Mouse (Mus musculus) cerebellum, adult 2 months (tissue): ENCODE measurements at regions not wholly inside any gene's neighbourhood (a gene's known extent, or its start where the extent isn't known, plus 50 kb on each side); places are given as distances from the start of the nearest gene placed in this dataset.
"Not testable (repeated sequence)": the region's sequence is repeated elsewhere in the genome, so short reads cannot be mapped to it uniquely, and the experiment has no call there.

Source experiments
- DNase-seq, 2 experiments: peaks; one replicate each; pipeline ENCODE4 v3.0.0; 2021
- H3K27ac ChIP-seq: fragments of 200-500 bp; 2 replicates; pipeline ENCODE4 v1.5.1; 2012; ENCODE audit warnings: low read length, control low read depth, inconsistent platforms; ENCODE audit not compliant: insufficient read depth
- H3K27me3 ChIP-seq: fragments of 200-500 bp; 2 replicates; pipeline ENCODE4 v1.6.1; 2012; ENCODE audit warnings: inconsistent platforms, mild to moderate bottlenecking, low read length, moderate library complexity; ENCODE audit not compliant: control insufficient read depth, insufficient read depth
- H3K4me1 ChIP-seq: fragments of 200-500 bp; 2 replicates; pipeline ENCODE4 v1.6.1; 2011; ENCODE audit warnings: low read length; ENCODE audit not compliant: control insufficient read depth, insufficient read depth
- H3K4me3 ChIP-seq: fragments of 200-500 bp; replicated peaks from 2 replicates; pipeline ENCODE3; 2011; ENCODE audit warnings: mild to moderate bottlenecking, low read depth, low read length, control low read depth; ENCODE audit not compliant: insufficient read depth
- CTCF ChIP-seq: fragments of 200-500 bp; IDR thresholded peaks from 2 replicates; pipeline ENCODE4 v1.5.1; 2011; ENCODE audit warnings: low read depth, mild to moderate bottlenecking, control low read depth, low read length, moderate library complexity, borderline replicate concordance; ENCODE audit not compliant: insufficient read depth
- POLR2A ChIP-seq: fragments of 200-500 bp; IDR thresholded peaks from 2 replicates; pipeline ENCODE4 v1.6.1; 2011; ENCODE audit warnings: low read length, control low read depth, borderline replicate concordance; ENCODE audit not compliant: insufficient read depth
- WGBS: fragments of 180-500 bp; shearing (Covaris S2); methylation state at CpG from one replicate; pipeline ENCODE4 v1.1.7; 2018; 5-methylcytosine and 5-hydroxymethylcytosine counted together

DNA sequence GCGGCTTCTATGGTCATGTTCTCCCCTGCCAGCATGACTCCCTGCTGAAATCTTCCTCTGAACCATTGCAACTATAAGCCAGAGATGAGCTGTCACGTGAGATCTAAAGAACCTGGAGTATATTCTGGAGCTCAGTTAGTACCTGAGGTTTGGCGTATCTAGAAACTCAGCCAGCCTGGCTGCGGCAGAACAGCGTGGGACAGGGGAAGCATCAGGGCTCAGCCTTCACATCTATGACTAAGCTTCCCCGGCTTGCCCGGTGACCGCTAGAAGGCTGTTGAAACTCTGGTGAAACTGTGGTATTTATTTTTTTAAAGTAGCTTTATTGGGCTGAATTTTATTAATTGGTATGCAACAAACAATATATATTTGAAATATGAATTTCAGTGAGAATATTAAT is 134.3 kb downstream of the Dll1 start:
- TF ChIP-seq CTCF = no peak
- no peak for TF ChIP-seq POLR2A
- H3K27me3 ChIP-seq = no peaks in the 10 kb centered on the region
- no peak for DNase-seq
- H3K27ac ChIP-seq = no peak overlapping the region
- whole genome bisulfite sequencing = 85% methylated on average over 8 of the region's 8 CpGs
- no peak overlapping the region for H3K4me3 ChIP-seq
- H3K4me1 ChIP-seq = no peaks in the 10 kb centered on the region

DNA sequence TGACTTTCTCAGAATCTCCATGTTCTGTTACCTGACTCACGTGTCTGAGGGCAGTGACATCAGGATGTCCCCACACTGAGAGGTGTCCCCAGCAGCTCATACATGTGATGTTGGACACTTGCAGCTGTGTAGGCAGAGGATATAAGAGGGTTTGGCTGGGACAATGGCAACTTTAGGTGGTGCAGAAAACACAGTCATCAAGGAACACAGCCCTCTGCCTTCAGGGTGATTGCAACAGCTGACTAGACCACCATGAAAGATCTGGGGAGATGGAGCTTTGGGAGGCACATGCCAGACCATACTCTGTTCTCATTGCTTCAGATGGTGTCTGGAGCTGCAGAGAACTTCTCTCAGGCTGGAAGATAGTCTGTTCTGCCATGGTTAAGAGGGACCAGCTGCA is 135.2 kb downstream of the Dll1 start:
- WGBS = 79% methylated on average over 1 of the region's 1 CpGs

DNA sequence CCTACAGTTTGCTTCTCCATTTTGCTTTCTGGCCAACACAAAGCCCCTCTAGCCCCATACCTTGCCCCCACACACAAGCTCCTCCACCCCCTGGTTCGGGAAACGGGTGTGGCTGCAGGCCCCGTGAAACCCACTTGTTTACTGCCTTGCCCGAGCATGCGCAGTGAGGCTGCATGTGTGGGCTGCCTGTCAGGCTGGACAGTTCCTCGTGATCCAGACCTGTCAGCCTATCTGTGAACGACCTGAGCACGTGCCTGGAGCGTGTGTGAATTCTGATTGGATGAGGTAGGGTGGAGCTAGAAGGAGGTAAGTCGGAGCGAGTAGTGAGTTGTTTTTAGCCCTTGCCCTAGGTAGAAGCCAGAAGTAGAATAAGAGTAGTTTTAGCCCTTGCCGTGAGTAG is 136.0 kb downstream of the Dll1 start:
- whole genome bisulfite sequencing = 81% methylated on average over 12 of the region's 12 CpGs
- not testable (repeated sequence) for H3K27ac ChIP-seq, H3K27me3 ChIP-seq, H3K4me3 ChIP-seq, DNase-seq, H3K4me1 ChIP-seq

More for the DNA sequence above, 135.2 kb downstream of the Dll1 start:
- TF ChIP-seq POLR2A (no peak), CTCF (no peak)
- H3K27me3 ChIP-seq = no peaks in the 10 kb centered on the region
- H3K4me1 ChIP-seq = no peaks in the 10 kb centered on the region
- H3K4me3 ChIP-seq = no peak overlapping the region
- DNase-seq = no peak
- H3K27ac ChIP-seq = no peak overlapping the region

DNA sequence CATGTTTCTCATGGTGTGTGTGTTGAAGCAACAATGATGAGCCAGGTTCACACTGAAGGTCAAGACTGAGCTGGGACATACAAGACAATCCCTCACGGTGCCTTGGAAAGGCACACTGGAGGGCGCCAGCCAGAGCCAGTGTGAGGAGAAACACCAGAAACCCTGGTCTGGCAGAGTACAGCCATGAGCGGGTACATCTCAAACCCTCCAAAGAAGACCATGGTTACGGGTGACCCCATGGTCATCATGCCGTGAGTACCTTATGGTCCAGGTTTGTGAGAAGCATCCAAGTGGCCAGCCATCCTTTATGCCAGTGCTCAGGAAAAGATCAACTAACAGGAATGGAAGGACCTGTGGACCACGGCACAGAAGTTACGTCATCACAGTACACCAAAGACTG is 136.7 kb downstream of the Dll1 start:
- no peak for DNase-seq
- WGBS = 93% methylated on average over 7 of the region's 7 CpGs
- Histone ChIP-seq H3K4me3 (no peak overlapping the region), H3K27me3 (no peaks in the 10 kb centered on the region), H3K4me1 (no peaks in the 10 kb centered on the region), H3K27ac (no peak overlapping the region)
- TF ChIP-seq POLR2A = no peak
- TF ChIP-seq CTCF = no peak

DNA sequence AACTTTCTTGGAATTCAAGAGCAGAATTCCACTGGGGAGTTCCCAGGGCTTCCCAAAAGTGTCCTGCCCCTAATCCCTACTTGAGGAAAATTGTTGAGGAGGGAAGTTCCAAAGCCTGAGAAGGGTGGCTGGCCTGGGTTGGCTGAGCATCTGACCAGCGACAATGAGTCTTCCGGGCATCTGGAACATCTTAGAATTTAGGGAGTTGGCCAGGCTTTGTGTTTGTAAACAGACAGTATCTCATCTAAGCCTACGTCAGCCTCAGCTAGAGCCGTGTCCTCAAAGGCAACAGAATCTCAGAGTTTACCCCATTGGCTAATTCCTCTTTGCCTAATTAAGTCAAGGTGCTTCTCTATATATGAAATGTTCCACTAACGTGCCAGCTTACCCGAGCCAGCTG is 141.6 kb downstream of the Dll1 start:
- Histone ChIP-seq H3K4me3 (no peak overlapping the region), H3K27me3 (no peaks in the 10 kb centered on the region), H3K27ac (no peak overlapping the region), H3K4me1 (no peaks in the 10 kb centered on the region)
- TF ChIP-seq CTCF (no peak), POLR2A (no peak)
- 86% methylated on average over 6 of the region's 6 CpGs for WGBS
- DNase-seq = no peak

DNA sequence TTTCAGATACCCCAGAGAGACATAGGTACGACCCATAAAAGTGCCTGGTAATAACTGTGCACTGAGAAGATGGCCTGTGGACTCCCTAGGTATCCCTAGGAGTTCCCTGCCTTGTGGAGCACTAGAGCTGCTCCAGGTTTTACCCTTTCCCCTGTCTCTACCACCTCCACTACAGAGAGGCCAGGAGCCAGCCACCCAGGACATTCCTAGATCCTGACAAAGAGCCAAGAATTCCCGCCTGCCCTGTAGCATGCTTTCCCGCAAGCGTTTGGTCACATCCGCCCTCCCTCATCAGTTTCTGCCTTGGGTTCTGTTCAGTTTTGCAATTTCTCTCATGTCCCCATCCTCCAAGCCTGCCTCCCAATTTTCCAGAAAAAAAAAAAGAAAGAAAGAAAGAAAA is 145.5 kb downstream of the Dll1 start:
- no peak overlapping the region for H3K4me3 ChIP-seq
- TF ChIP-seq CTCF (no peak), POLR2A (no peak)
- H3K4me1 ChIP-seq = no peaks in the 10 kb centered on the region
- DNase-seq = no peak
- no peak overlapping the region for H3K27ac ChIP-seq
- H3K27me3 ChIP-seq = no peaks in the 10 kb centered on the region
- 25% methylated on average over 5 of the region's 5 CpGs for WGBS

DNA sequence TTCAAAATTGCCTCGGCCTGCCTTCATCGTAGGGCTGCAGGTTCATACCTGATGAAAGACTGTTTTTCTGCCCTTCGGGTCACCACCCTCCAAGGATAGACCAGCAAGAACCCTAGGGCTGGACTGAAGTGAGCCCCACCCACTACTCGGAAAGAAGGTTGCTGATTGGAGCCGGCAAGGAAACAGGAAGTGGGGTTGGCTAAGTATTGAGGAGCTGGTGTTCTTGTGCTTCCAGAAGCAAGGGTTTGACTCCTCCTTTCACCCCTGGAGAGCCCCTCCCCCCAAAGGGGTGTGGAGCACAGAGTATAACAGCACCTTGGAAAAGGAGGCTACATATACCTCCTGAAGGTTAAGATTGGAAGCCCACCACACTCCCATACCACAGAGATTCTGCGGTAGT is 147.5 kb downstream of the Dll1 start:
- WGBS = 91% methylated on average over 6 of the region's 6 CpGs

DNA sequence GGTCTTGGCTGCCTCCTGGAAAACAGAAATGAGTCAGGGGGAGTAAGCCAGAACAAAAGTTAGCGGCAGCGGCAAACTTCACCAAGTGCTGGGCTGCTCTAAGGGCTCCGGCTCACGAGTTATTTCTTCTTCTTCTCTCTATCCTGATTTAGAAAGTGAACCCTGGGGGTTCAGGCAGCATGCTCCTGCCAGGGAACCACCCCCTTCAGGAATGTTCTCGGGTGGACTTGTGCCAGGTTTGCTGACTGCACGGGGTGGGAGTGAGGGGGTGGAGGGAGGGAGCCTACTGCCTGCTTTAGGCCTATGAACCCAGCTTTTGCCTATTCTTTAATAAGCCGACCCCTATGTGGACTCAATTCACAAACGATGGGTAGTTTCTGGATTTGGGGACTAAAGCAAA is 148.6 kb downstream of the Dll1 start:
- DNase-seq = no peak
- no peaks in the 10 kb centered on the region for H3K4me1 ChIP-seq
- no peak overlapping the region for H3K27ac ChIP-seq
- H3K27me3 ChIP-seq = no peaks in the 10 kb centered on the region
- 45% methylated on average over 8 of the region's 8 CpGs for WGBS
- TF ChIP-seq CTCF (no peak), POLR2A (no peak)
- no peak overlapping the region for H3K4me3 ChIP-seq

More for the DNA sequence above, 147.5 kb downstream of the Dll1 start:
- no peaks in the 10 kb centered on the region for H3K27me3 ChIP-seq
- no peak for DNase-seq
- TF ChIP-seq POLR2A (no peak), CTCF (no peak)
- no peaks in the 10 kb centered on the region for H3K4me1 ChIP-seq
- H3K4me3 ChIP-seq = no peak overlapping the region
- no peak overlapping the region for H3K27ac ChIP-seq

DNA sequence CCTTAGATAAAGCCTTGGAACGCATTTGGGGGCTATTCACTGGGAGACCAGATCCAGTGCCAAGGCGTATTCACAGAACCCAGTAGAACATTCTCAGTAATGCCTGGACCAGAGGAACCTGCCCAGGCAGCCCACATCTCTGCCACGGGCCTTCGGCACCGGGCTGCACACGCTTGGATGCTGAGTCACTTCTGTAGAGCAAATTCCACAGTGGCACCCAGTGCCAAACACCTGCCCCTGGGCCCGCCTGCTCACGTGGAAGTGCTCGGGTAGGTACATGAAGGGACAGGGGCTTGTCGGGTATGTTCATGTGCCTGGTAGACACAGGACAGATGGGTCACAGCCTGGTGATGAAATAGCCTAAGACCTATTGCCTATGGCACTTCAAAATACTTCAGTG is 152.8 kb downstream of the Dll1 start:
- no peak overlapping the region for H3K27ac ChIP-seq
- no peaks in the 10 kb centered on the region for H3K27me3 ChIP-seq

More for the DNA sequence above, 152.8 kb downstream of the Dll1 start:
- Histone ChIP-seq H3K4me3 (no peak overlapping the region), H3K4me1 (no peaks in the 10 kb centered on the region)
- TF ChIP-seq POLR2A (no peak), CTCF (no peak)
- no peak for DNase-seq
- WGBS = 87% methylated on average over 10 of the region's 10 CpGs
